In genomic region chr14:38320619-38321340, GRCm38 (mm10) we compare ENCODE assay signal across 21 mouse cellular contexts.
A peak's percentile ranks its signal among the peaks of the same experiment; 100 is the strongest.
DNase-seq lines count a peak whose midpoint lies in the region; ATAC-seq and TF ChIP-seq lines count a peak whose summit lies in the region.
"Had no signal": no experiment of that assay in that cellular context is flagged by ENCODE, and none has a peak within 500 bp of the region (broad histone marks: within the 10 kb centered on the region; RNA-seq: fewer than 3 reads in every experiment).

No protein-coding gene starts in this region.

- no peak overlapping the region for H3K9ac ChIP-seq in forebrain, embryonic 13.5 days
- H3K9ac ChIP-seq in forebrain, embryonic 15.5 days (replicated peaks): no peak overlapping the region
- no peak overlapping the region for H3K9ac ChIP-seq in midbrain, embryonic 13.5 days (replicated peaks)
- no peak overlapping the region for H3K9ac ChIP-seq in midbrain, postnatal 0 days (replicated peaks; ENCODE audit: low read length, poor library complexity, severe bottlenecking)
- H3K9ac ChIP-seq in midbrain, embryonic 15.5 days: no peak overlapping the region
- H3K9ac ChIP-seq: embryonic facial prominence, embryonic 13.5 days; kidney, embryonic 15.5 days; neural tube, embryonic 13.5 days had no signal

- no peaks in the 10 kb centered on the region for H3K27me3 ChIP-seq in forebrain, embryonic 13.5 days
- no peaks in the 10 kb centered on the region for H3K27me3 ChIP-seq in forebrain, embryonic 15.5 days
- H3K27me3 ChIP-seq in midbrain, embryonic 13.5 days: no peaks in the 10 kb centered on the region
- no peaks in the 10 kb centered on the region for H3K27me3 ChIP-seq in midbrain, postnatal 0 days (ENCODE audit: insufficient read depth, low read length)
- H3K27me3 ChIP-seq in midbrain, embryonic 15.5 days (replicated peaks): no peaks in the 10 kb centered on the region
- H3K27me3 ChIP-seq: embryonic facial prominence, embryonic 13.5 days; kidney, embryonic 15.5 days; neural tube, embryonic 13.5 days had no signal

- H3K4me1 ChIP-seq in forebrain, embryonic 13.5 days: no peaks in the 10 kb centered on the region
- no peaks in the 10 kb centered on the region for H3K4me1 ChIP-seq in forebrain, embryonic 15.5 days
- H3K4me1 ChIP-seq in midbrain, embryonic 13.5 days (replicated peaks): no peaks in the 10 kb centered on the region
- no peaks in the 10 kb centered on the region for H3K4me1 ChIP-seq in midbrain, postnatal 0 days (ENCODE audit: insufficient read depth, low read length)
- H3K4me1 ChIP-seq in midbrain, embryonic 15.5 days: no peaks in the 10 kb centered on the region
- H3K4me1 ChIP-seq: embryonic facial prominence, embryonic 13.5 days; kidney, embryonic 15.5 days; neural tube, embryonic 13.5 days had no signal

- 96% methylated on average over 1 of the region's 1 CpGs for WGBS in forebrain, embryonic 13.5 days
- 93% methylated on average over 1 of the region's 1 CpGs for WGBS in forebrain, embryonic 15.5 days
- WGBS in midbrain, embryonic 13.5 days: 96% methylated on average over 1 of the region's 1 CpGs
- WGBS in midbrain, postnatal 0 days: 100% methylated on average over 1 of the region's 1 CpGs
- WGBS in midbrain, embryonic 15.5 days: 100% methylated on average over 1 of the region's 1 CpGs

- no peak for DNase-seq in midbrain, postnatal 0 days (ENCODE audit: low spot score)
- peak; percentile 76 for DNase-seq in ZHBTc4 (ENCODE audit: low read depth, low spot score)
- DNase-seq in adrenal gland, postnatal 36 days: no peak
- DNase-seq: adrenal gland, postnatal 14 days; cerebellum, adult 9-10 months; gastrocnemius, postnatal 25 days; kidney, postnatal 36 days; layer of hippocampus, postnatal 36 days had no signal

- no peaks in the 10 kb centered on the region for H3K9me3 ChIP-seq in forebrain, embryonic 13.5 days (replicated peaks)
- no peaks in the 10 kb centered on the region for H3K9me3 ChIP-seq in forebrain, embryonic 15.5 days
- H3K9me3 ChIP-seq in midbrain, embryonic 13.5 days: no peaks in the 10 kb centered on the region
- H3K9me3 ChIP-seq in midbrain, postnatal 0 days (ENCODE audit: low read length): no peaks in the 10 kb centered on the region
- no peaks in the 10 kb centered on the region for H3K9me3 ChIP-seq in midbrain, embryonic 15.5 days
- H3K9me3 ChIP-seq: embryonic facial prominence, embryonic 13.5 days; kidney, embryonic 15.5 days; neural tube, embryonic 13.5 days had no signal

- H3K4me3 ChIP-seq in forebrain, embryonic 13.5 days: no peak overlapping the region
- no peak overlapping the region for H3K4me3 ChIP-seq in forebrain, embryonic 15.5 days
- H3K4me3 ChIP-seq in midbrain, embryonic 13.5 days (replicated peaks): no peak overlapping the region
- H3K4me3 ChIP-seq in midbrain, postnatal 0 days (ENCODE audit: low read depth, low read length): no peak overlapping the region
- no peak overlapping the region for H3K4me3 ChIP-seq in midbrain, embryonic 15.5 days
- H3K4me3 ChIP-seq: embryonic facial prominence, embryonic 13.5 days; erythroblast, embryonic 14.5 days; kidney, embryonic 15.5 days; neural tube, embryonic 13.5 days had no signal

- TF ChIP-seq CTCF in midbrain, postnatal 0 days (IDR thresholded peaks at IDR 0.05): no peak

- H3K27ac ChIP-seq in forebrain, embryonic 13.5 days: no peak overlapping the region
- no peak overlapping the region for H3K27ac ChIP-seq in forebrain, embryonic 15.5 days (replicated peaks)
- H3K27ac ChIP-seq in midbrain, embryonic 13.5 days: no peak overlapping the region
- no peak overlapping the region for H3K27ac ChIP-seq in midbrain, postnatal 0 days (ENCODE audit: low read depth, low read length)
- no peak overlapping the region for H3K27ac ChIP-seq in midbrain, embryonic 15.5 days
- H3K27ac ChIP-seq: embryonic facial prominence, embryonic 13.5 days; kidney, embryonic 15.5 days; macrophage; neural tube, embryonic 13.5 days had no signal

- no peaks in the 10 kb centered on the region for H3K36me3 ChIP-seq in forebrain, embryonic 13.5 days (ENCODE audit: poor library complexity, severe bottlenecking)
- no peaks in the 10 kb centered on the region for H3K36me3 ChIP-seq in forebrain, embryonic 15.5 days
- no peaks in the 10 kb centered on the region for H3K36me3 ChIP-seq in midbrain, embryonic 13.5 days
- H3K36me3 ChIP-seq in midbrain, postnatal 0 days (ENCODE audit: insufficient read depth, low read length): no peaks in the 10 kb centered on the region
- no peaks in the 10 kb centered on the region for H3K36me3 ChIP-seq in midbrain, embryonic 15.5 days (replicated peaks)
- H3K36me3 ChIP-seq: embryonic facial prominence, embryonic 13.5 days; kidney, embryonic 15.5 days; neural tube, embryonic 13.5 days had no signal

- ATAC-seq in forebrain, embryonic 13.5 days: peak; percentile 24; the same call in 1 of the 2 replicates
- no peak for ATAC-seq in forebrain, embryonic 15.5 days (replicated peaks)
- ATAC-seq in midbrain, embryonic 13.5 days: peak; percentile 50; the same call in 1 of the 2 replicates
- ATAC-seq in midbrain, postnatal 0 days (ENCODE audit: low FRiP score): no peak
- ATAC-seq in midbrain, embryonic 15.5 days (replicated peaks): peak; percentile 30; the same call in 1 of the 2 replicates
- ATAC-seq: CD4-positive, CD25-positive, alpha-beta regulatory T cell, adult 4 months; forebrain, embryonic 14.5 days; intestine, postnatal 0 days; lung, postnatal 0 days had no signal

- no peak overlapping the region for H3K4me2 ChIP-seq in forebrain, embryonic 13.5 days
- H3K4me2 ChIP-seq in forebrain, embryonic 15.5 days (replicated peaks): no peak overlapping the region
- no peak overlapping the region for H3K4me2 ChIP-seq in midbrain, embryonic 13.5 days (replicated peaks)
- no peak overlapping the region for H3K4me2 ChIP-seq in midbrain, postnatal 0 days (ENCODE audit: low read depth, low read length, poor library complexity, severe bottlenecking)
- no peak overlapping the region for H3K4me2 ChIP-seq in midbrain, embryonic 15.5 days
- H3K4me2 ChIP-seq: embryonic facial prominence, embryonic 13.5 days; kidney, embryonic 15.5 days; neural tube, embryonic 13.5 days had no signal

Comparison
In these comparisons a context has a peak if more than half of its experiments do, and no peak if none do; other contexts are left out.
1. ATAC-seq: peak in forebrain, embryonic 13.5 days (single experiment), midbrain, embryonic 13.5 days (single experiment) and midbrain, embryonic 15.5 days (single experiment); none in forebrain, embryonic 15.5 days (single experiment) and midbrain, postnatal 0 days (single experiment).